Mouse (Mus musculus) kidney, embryonic 15.5 days (tissue): Measurements from ENCODE around the gene Tceal5. TPM values are rescaled to one million over a fixed set of nuclear protein-coding genes. Genes with fewer than 3 reads are reported as not detected.

ENCODE experiments used
- ATAC-seq: fragments of 200-750 bp; cut with Nextera tagmentation; replicated peaks from 2 replicates; pipeline ENCODE4 v1.8.0; 2017; ENCODE audit warnings: moderate TSS enrichment; ENCODE audit not compliant: low FRiP score
- H3K27ac ChIP-seq: fragments of 300-500 bp; sonication (generic); 2 replicates; pipeline ENCODE4 v1.5.1; 2015; ENCODE audit warnings: mild to moderate bottlenecking, inconsistent platforms
- H3K27me3 ChIP-seq: fragments of 300-500 bp; sonication (generic); 2 replicates; pipeline ENCODE4 v1.6.1; 2015; ENCODE audit warnings: inconsistent platforms
- H3K36me3 ChIP-seq: fragments of 300-500 bp; sonication (generic); 2 replicates; pipeline ENCODE4 v1.6.1; 2015; ENCODE audit warnings: inconsistent platforms
- H3K4me1 ChIP-seq: fragments of 300-500 bp; sonication (generic); 2 replicates; pipeline ENCODE4 v1.6.1; 2015; ENCODE audit warnings: inconsistent platforms
- H3K4me2 ChIP-seq: fragments of 300-500 bp; sonication (generic); 2 replicates; pipeline ENCODE4 v1.6.1; 2015; ENCODE audit warnings: moderate library complexity, mild to moderate bottlenecking, inconsistent platforms
- H3K4me3 ChIP-seq: fragments of 300-500 bp; sonication (generic); replicated peaks from 2 replicates; pipeline ENCODE4 v1.5.1; 2015; ENCODE audit warnings: mild to moderate bottlenecking, inconsistent platforms
- H3K9ac ChIP-seq: fragments of 300-500 bp; sonication (generic); 2 replicates; pipeline ENCODE4 v1.6.1; 2015; ENCODE audit warnings: mild to moderate bottlenecking, inconsistent platforms
- H3K9me3 ChIP-seq: fragments of 300-500 bp; sonication (generic); replicated peaks from 2 replicates; pipeline ENCODE4 v1.6.1; 2016; ENCODE audit warnings: inconsistent platforms
- WGBS: fragments of 180-500 bp; shearing (Covaris S2); methylation state at CpG from one replicate; pipeline ENCODE4 v1.1.7; 2015; ENCODE audit warnings: mixed read lengths; 5-methylcytosine and 5-hydroxymethylcytosine counted together
- microRNA-seq: library from miRNA; unstranded; fragments of <30 nt; microRNA quantifications from one replicate; pipeline ENCODE4, GENCODE M21; 2016
- polyA plus RNA-seq: library from polyadenylated mRNA; unstranded; fragments of >200 nt; fragmentation: Nextera tagmentation; extraction: Ambion mirVana; gene quantifications from 2 replicates; pipeline ENCODE4 v1.2.1, GENCODE M21; 2015

The Tceal5 gene
- polyA plus RNA-seq, 1 experiment from 2014 or later = 3.4 TPM

DNA sequence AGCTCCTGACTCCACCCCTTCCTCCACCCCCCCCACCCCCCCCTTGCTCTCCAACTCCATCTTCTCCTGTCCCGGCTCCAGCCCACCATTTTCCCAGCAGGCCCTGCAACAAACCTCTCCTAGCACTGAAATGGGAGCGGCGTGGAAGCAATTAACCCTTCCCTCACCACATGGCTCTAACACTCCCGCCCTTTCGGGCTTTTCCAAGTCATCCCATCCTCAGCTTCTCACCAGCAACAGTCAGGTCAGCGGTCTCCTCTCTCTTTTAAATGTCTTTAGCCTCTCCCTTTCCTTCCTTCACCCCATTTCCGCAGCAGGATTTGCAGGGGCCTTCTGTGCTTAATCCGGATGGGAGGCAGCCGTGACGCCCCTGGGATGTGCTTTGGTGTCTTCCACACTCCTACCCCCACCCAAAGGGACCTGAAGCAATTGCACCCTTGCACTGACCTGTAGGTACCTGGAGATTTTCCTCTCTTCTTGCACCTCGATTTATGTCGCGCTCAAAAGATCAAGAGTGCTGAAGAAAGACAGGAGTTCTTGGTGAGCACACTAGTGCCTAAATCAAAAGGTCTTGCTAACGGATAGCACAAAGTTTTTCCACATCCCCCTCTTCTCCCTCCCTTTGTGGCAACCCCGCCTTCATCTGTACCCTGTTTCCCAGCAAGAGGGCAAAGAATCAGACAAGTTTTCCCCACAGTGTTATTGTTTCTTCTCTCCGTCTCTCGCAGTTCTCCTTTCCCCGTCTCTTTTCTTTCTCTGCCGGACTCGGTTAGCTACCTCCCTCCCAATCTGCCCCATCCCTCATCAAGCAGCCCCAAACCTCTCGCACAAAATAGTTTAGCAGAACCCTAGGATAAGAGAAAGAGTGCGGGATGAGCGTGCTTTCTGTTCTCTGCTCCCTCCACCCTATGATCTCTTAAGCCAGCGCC is 32.2 kb downstream of the Tceal5 start:
- 24% methylated on average over 24 of the region's 24 CpGs for WGBS
- Histone ChIP-seq H3K36me3 (no peaks in the 10 kb centered on the region), H3K9ac (peak overlapping the region; percentile 63), H3K4me1 (no peaks in the 10 kb centered on the region), H3K27me3 (peaks cover 17% of the 10 kb centered on the region), H3K4me2 (peak overlapping the region; percentile 55), H3K4me3 (peak overlapping the region; percentile 61), H3K9me3 (no peaks in the 10 kb centered on the region), H3K27ac (peak overlapping the region; percentile 88)
- peak; percentile 75 for ATAC-seq

DNA sequence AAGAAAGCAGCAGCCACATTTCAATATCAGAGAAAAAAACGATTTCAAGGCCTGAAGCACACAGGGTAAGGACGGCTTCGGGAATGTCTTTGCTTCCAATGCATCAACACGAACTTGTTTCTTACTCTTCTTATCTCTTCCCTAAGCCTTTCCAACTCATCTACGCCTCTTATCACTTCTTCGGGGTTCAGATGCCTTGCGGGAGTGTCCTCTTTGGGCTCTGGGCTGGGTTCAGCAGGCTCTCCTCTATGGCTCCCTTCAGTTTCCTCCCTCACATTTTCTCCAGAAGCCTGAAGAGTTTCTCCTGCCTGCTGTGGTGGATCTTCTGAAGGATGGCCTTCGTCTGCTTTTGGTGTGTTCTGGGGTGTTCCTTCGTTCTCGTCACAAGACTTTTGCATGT is 33.1 kb downstream of the Tceal5 start:
- Histone ChIP-seq H3K4me3 (peak overlapping the region; percentile 61), H3K4me1 (no peaks in the 10 kb centered on the region), H3K27me3 (peaks cover 17% of the 10 kb centered on the region), H3K4me2 (peak overlapping the region; percentile 55), H3K9ac (no peak overlapping the region), H3K27ac (no peak overlapping the region), H3K9me3 (no peaks in the 10 kb centered on the region), H3K36me3 (no peaks in the 10 kb centered on the region)
- WGBS = 65% methylated on average over 10 of the region's 10 CpGs
- no peak for ATAC-seq

Small RNAs within 50 kb of the gene (microRNA-seq; reads per million reads assigned to microRNA genes)
- gene Mir6383 = not detected

Other genes starting within 250 kb of the Tceal5 start
- 79.1 and 82.6 TPM in 2 replicates for gene Arxes2, start 210.1 kb downstream of the Tceal5 start, polyA plus RNA-seq
- gene Arxes1, start 170.5 kb downstream of the Tceal5 start, polyA plus RNA-seq = 35.3 and 37.4 TPM in 2 replicates
- gene Bex2, start 135.6 kb downstream of the Tceal5 start, polyA plus RNA-seq = 83.0 and 87.4 TPM in 2 replicates
- not detected in 2 replicates for gene Nxf3, start 118.6 kb downstream of the Tceal5 start, polyA plus RNA-seq
- gene Bex4, start 64.9 kb downstream of the Tceal5 start, polyA plus RNA-seq = 62.7 and 66.2 TPM in 2 replicates
- gene Tceal8, start 31.5 kb downstream of the Tceal5 start, polyA plus RNA-seq = 172 and 177 TPM in 2 replicates
- 10.7 and 23.2 TPM in 2 replicates for gene Tceal7, start 10.9 kb upstream of the Tceal5 start, polyA plus RNA-seq
- gene Bex1, start 11.6 kb upstream of the Tceal5 start, polyA plus RNA-seq = 75.9 and 81.6 TPM in 2 replicates
- gene Tceal9, start 41.2 kb upstream of the Tceal5 start, polyA plus RNA-seq = 477 and 518 TPM in 2 replicates
- gene Bex3, start 66.4 kb upstream of the Tceal5 start, polyA plus RNA-seq = 442 and 450 TPM in 2 replicates